Mouse (Mus musculus): ENCODE data around the gene Vmn1r130.
"Not testable (repeated sequence)": the region's sequence is repeated elsewhere in the genome, so short reads cannot be mapped to it uniquely, and the experiment has no call there.

Gene Vmn1r130

GRCm38 (mm10) chr7:21511480-21511879 lies at the start of gene Vmn1r130:
Gene Vmn1r130, plus strand, starts transcription at chr7:21511780.
- DNase-seq (ENCODE audit: low spot score), result not testable (repeated sequence)

DNA sequence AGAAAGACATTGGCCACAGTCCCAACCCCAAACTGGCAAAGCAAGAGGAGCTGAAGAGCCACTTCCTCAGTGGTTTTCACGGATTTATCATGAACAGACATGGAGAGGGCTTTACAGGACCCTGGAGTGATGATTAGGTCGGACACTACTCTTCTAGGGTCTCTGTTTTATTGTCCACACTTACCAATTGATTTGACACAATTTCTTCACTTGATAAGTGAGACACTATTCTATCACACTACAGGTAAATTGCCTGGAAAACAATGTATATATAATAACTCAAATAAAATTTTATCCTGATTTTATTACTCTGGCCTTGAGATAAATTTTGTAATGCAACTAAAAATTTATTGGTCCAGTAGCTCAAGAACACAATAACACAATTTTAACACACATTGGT lies 34.4 kb downstream of the Vmn1r130 start, which contains the start of gene Vmn1r131:
TSS of gene Vmn1r131 (minus strand) at position 101 of the 400 bp plus-strand sequence.
- DNase-seq (ENCODE audit: low spot score), result not testable (repeated sequence)
